Mouse (Mus musculus): ENCODE results near the gene Tyrobp. TPM values are rescaled to one million over a fixed set of nuclear protein-coding genes. Genes with fewer than 3 reads are reported as not detected.
A peak's percentile ranks its signal among the peaks of the same experiment; 100 is the strongest.

Gene Tyrobp
- total RNA-seq, 4 experiments from 2014 or later = 0.82 to 5.5 (median 2.1) TPM

- no peak for DNase-seq (ENCODE audit: low spot score in 2 of 2)
Observed at GRCm38 (mm10) chr7:30423071-30423641, 9.6 kb downstream of the Tyrobp start.

GRCm38 (mm10) chr7:30429327-30429726, 15.8 kb downstream of the Tyrobp start:
- DNase-seq (ENCODE audit: low spot score in 2 of 2) = no peak

- no peak for DNase-seq (ENCODE audit: low spot score in 2 of 2)
Observed at GRCm38 (mm10) chr7:30430191-30430590, 16.6 kb downstream of the Tyrobp start.

- peak; percentile 32 to 33 for DNase-seq (ENCODE audit: low spot score in 2 of 2)
Observed at GRCm38 (mm10) chr7:30431793-30432192, 18.2 kb downstream of the Tyrobp start.

GRCm38 (mm10) chr7:30434238-30434637, 20.7 kb downstream of the Tyrobp start:
- no peak for DNase-seq (ENCODE audit: low spot score in 2 of 2)

- DNase-seq (ENCODE audit: low spot score in 2 of 2) = no peak
Observed at GRCm38 (mm10) chr7:30434701-30435100, 21.1 kb downstream of the Tyrobp start.

- no peak for DNase-seq (ENCODE audit: low spot score in 2 of 2)
Observed at GRCm38 (mm10) chr7:30435156-30435555, 21.6 kb downstream of the Tyrobp start.

- no peak for DNase-seq (ENCODE audit: low spot score in 2 of 2)
Observed at GRCm38 (mm10) chr7:30436879-30437278, 23.3 kb downstream of the Tyrobp start.

GRCm38 (mm10) chr7:30439734-30440133, 26.2 kb downstream of the Tyrobp start:
- DNase-seq (ENCODE audit: low spot score in 2 of 2) = no peak

GRCm38 (mm10) chr7:30440697-30441096, 27.1 kb downstream of the Tyrobp start:
- no peak for DNase-seq (ENCODE audit: low spot score in 2 of 2)

- no peak for DNase-seq (ENCODE audit: low spot score in 2 of 2)
Observed at GRCm38 (mm10) chr7:30443696-30444095, 30.1 kb downstream of the Tyrobp start.

GRCm38 (mm10) chr7:30444154-30444970, 30.8 kb downstream of the Tyrobp start:
- no peak for DNase-seq (ENCODE audit: low spot score in 2 of 2)

- no peak for DNase-seq (ENCODE audit: low spot score in 2 of 2)
Observed at GRCm38 (mm10) chr7:30444971-30445751, 31.6 kb downstream of the Tyrobp start, which contains the start of gene Aplp1. TSS of gene Aplp1 (minus strand) at chr7:30445535.

GRCm38 (mm10) chr7:30450241-30450640, 36.7 kb downstream of the Tyrobp start:
- no peak for DNase-seq (ENCODE audit: low spot score in 2 of 2)

- no peak for DNase-seq (ENCODE audit: low spot score in 2 of 2)
Observed at GRCm38 (mm10) chr7:30453327-30453726, 39.8 kb downstream of the Tyrobp start.

- no peak for DNase-seq (ENCODE audit: low spot score in 2 of 2)
Observed at GRCm38 (mm10) chr7:30453766-30454165, 40.2 kb downstream of the Tyrobp start.

- DNase-seq (ENCODE audit: low spot score in 2 of 2) = no peak
Observed at GRCm38 (mm10) chr7:30454259-30454658, 40.7 kb downstream of the Tyrobp start.

- DNase-seq (ENCODE audit: low spot score in 2 of 2) = no peak
Observed at GRCm38 (mm10) chr7:30456487-30456886, 42.9 kb downstream of the Tyrobp start.

GRCm38 (mm10) chr7:30456911-30457628, 43.5 kb downstream of the Tyrobp start:
- DNase-seq (ENCODE audit: low spot score in 2 of 2) = no peak

- DNase-seq (ENCODE audit: low spot score in 2 of 2) = no peak
Observed at GRCm38 (mm10) chr7:30457629-30458330, 44.2 kb downstream of the Tyrobp start, which contains the start of the genes Kirrel2 and Nphs1. TSS of gene Kirrel2 (minus strand) at chr7:30457690. TSS of gene Nphs1 (plus strand) at chr7:30458315.

GRCm38 (mm10) chr7:30459484-30459883, 45.9 kb downstream of the Tyrobp start:
- DNase-seq (ENCODE audit: low spot score in 2 of 2) = no peak

Measured in gastrocnemius, adult 8-10 months (tissue).